Mouse (Mus musculus): ENCODE measurements around the gene Kcns3.
"Not testable (repeated sequence)": the region's sequence is repeated elsewhere in the genome, so short reads cannot be mapped to it uniquely, and the experiment has no call there.

The Kcns3 gene

DNA sequence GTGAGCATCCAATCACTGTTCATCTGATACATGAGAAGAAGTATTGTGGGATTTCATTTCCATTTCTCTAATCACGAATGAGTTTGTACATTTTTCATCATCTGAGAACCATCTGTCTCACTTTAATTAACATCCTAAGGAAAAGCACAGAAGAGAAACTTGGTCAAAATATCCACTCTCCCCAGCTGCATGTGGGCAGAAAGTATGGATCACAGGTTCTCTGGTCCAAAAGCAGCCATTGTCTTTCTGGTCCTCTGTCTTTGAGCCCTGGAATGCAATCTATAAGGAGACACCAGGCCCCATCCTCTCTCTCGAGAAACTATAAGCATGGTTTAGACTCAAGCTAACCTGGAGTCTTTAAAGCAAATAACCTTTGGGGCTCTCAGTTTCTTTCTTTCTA, 79.8 kb downstream of the Kcns3 start:
- no peak for DNase-seq (ENCODE audit: low spot score)

DNA sequence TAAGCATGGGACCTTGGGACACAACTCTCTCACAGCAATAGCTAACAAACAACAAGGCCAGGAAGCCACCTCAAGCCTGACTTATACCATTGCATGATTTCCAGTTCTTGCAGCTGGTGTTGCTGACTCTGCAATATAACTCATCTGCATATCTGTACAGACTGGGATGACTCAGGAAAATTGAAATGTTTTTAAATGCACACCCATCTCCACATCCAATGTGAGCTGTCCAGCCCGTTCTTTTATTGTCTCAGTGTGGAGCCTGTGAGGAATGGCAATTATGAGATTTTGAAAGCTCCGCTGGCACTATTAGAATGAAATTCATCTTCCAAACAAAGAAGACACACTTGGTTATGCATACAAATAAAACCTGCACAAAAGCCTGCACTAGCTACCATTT, 84.0 kb downstream of the Kcns3 start:
- no peak for DNase-seq (ENCODE audit: low spot score)

DNA sequence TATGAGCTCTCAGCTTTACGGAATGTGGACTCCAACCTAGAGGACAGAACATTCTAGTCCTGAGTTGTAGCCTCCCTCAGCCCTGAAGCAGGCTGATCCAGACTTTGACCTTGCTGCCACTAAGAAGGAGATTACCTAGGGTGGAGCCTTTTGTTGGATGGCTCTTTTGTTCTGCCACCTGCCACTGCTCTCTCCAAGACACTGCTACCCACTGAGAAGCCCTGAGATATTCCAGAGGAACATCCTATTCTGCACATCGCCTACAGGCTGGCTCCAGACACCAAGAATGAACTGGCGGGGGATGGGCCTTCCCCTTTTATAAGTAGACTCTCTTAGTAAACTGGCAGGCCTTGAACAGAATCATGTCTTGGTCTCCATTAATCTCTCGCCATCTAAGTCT, 98.2 kb downstream of the Kcns3 start:
- DNase-seq (ENCODE audit: low spot score): not testable (repeated sequence)

DNA sequence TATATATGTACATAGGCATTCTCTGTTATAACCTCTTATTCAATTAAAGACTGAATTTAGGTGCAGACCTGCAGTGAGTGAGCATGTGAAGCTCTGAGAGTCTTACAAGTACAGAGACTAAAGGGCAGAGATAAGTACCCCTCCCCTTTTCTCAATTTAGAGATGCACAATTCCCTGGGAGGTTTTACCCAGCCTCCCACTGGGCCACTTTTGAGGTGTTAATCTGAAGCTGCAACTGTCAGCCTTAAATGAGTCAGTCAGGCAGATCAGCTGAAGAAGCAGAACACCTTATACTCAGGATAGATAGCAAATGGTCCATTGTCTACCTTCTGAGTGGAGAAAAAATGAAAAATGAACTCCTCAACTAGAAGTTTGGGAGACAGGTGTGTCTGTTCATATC, 109.0 kb downstream of the Kcns3 start:
- DNase-seq (ENCODE audit: low spot score): no peak

Data from MN1 (cell line).